Mouse (Mus musculus): ENCODE data around the gene Cdkl3. TPM values are rescaled to one million over a fixed set of nuclear protein-coding genes. Genes with fewer than 3 reads are reported as not detected.

Cdkl3 gene
- polyA plus RNA-seq, 2 experiments = 0.75 to 0.81 TPM

DNA sequence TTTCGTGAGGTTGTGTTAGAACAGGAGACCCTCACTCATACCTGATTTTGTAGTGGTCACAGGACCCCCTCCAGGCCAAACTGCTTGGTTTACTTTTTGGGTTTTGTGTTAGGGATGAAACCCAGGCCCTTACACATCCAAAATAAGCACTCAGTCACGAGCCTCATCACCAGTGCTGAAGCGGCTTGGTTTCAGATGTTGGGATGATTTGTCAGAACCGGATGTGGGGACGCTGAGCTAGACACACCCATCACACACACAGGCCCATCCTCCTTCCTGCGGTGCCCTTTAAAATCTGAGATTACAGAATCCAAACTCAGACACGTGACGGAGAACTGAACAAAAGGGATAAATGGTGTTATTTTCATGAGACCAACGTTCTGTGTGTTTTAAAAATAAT, 35.1 kb upstream of the Cdkl3 start:
- no peak for DNase-seq (ENCODE audit: low read depth in 3 of 3, low spot score in 3 of 3)
- Histone ChIP-seq H3K4me1 (replicated peaks; ENCODE audit: control insufficient read depth in 2 of 2, insufficient read depth in 2 of 2, low read length in 1 of 2) (peaks cover 5 to 13% of the 10 kb centered on the region in 2 experiments; a peak in 3 of 4 replicates), H3K9ac (replicated peaks) (no peak overlapping the region), H3K36me3 (replicated peaks; ENCODE audit: control insufficient read depth, insufficient read depth, low read depth) (peaks cover 31% of the 10 kb centered on the region), H3K4me3 (ENCODE audit: insufficient read depth in 1 of 2, low read depth in 2 of 2, low read length in 2 of 2) (0 out of 4 replicates have a peak overlapping the region, but pooled peaks of 1 of the 2 experiments have one; percentile 5), H3K9me3 (ENCODE audit: control insufficient read depth, low read length) (no peaks in the 10 kb centered on the region), H3K4me2 (ENCODE audit: low read depth) (peak overlapping the region; percentile 89), H3K27me3 (ENCODE audit: control insufficient read depth, insufficient read depth, low read length) (no peaks in the 10 kb centered on the region), H3K27ac (no peak overlapping the region)
- no peak for ATAC-seq (ENCODE audit: insufficient read depth)
- no peak for TF ChIP-seq CTCF (IDR thresholded peaks at IDR 0.05; ENCODE audit: low read depth)
- TF ChIP-seq EP300 (IDR thresholded peaks at IDR 0.05; ENCODE audit: low read depth) = no peak
- WGBS (ENCODE audit: insufficient replicate concordance) = 65% methylated on average over 9 of the region's 9 CpGs

DNA sequence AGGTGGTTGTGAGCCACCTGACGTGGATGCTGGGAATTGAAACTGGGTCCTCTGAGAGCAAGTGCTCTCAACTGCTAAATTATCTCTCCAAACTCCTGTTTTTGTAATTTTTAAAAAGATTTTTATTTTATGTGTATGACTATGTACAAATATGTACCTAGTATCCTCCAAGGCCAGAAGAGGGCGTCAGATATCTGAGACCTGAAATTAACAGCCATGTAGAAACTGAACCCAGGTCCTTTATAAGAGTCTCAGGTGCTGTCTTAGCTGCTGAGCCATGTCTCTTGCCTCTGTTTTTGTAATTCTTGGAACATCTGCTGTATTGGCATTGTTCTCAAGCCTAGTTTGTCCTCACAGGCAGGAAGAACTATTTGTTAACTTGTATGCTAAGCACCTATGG, 34.5 kb upstream of the Cdkl3 start:
- ATAC-seq (ENCODE audit: insufficient read depth) (no peak), DNase-seq (ENCODE audit: low read depth in 3 of 3, low spot score in 3 of 3) (no peak)
- H3K4me2 ChIP-seq (ENCODE audit: low read depth) = no peak overlapping the region
- H3K4me1 ChIP-seq (replicated peaks; ENCODE audit: control insufficient read depth in 2 of 2, insufficient read depth in 2 of 2, low read length in 1 of 2) = peaks cover 5 to 13% of the 10 kb centered on the region in 2 experiments; a peak in 3 of 4 replicates
- no peak overlapping the region for H3K4me3 ChIP-seq (ENCODE audit: insufficient read depth in 1 of 2, low read depth in 2 of 2, low read length in 2 of 2)
- H3K27me3 ChIP-seq (ENCODE audit: control insufficient read depth, insufficient read depth, low read length) = no peaks in the 10 kb centered on the region
- TF ChIP-seq EP300 (IDR thresholded peaks at IDR 0.05; ENCODE audit: low read depth) (no peak), CTCF (IDR thresholded peaks at IDR 0.05; ENCODE audit: low read depth) (no peak)
- no peak overlapping the region for H3K27ac ChIP-seq
- WGBS (ENCODE audit: insufficient replicate concordance) = 84% methylated on average over 2 of the region's 2 CpGs
- no peak overlapping the region for H3K9ac ChIP-seq (replicated peaks)
- no peaks in the 10 kb centered on the region for H3K9me3 ChIP-seq (ENCODE audit: control insufficient read depth, low read length)
- H3K36me3 ChIP-seq (replicated peaks; ENCODE audit: control insufficient read depth, insufficient read depth, low read depth) = peaks cover 31% of the 10 kb centered on the region

DNA sequence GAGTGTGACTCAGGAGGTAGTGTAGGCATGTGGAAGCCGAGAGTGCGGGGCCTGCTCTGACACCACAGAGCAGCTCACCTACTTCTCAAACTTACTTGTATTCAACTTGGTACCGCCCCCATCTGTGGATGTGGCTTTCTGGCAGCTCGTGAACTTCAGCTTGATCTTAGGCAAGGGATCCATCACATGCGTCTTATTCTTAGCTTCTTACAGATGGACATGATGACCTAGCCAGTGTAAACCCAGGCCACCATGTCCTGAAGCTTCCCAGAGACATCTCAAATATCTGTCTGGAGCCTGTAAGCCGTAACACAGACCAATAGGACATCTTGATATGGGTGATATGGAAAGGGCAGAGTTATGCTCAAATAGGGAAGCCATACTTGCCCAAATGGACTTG, 32.4 kb upstream of the Cdkl3 start:
- H3K9me3 ChIP-seq (ENCODE audit: control insufficient read depth, low read length) = no peaks in the 10 kb centered on the region
- no peak for ATAC-seq (ENCODE audit: insufficient read depth)
- no peak for DNase-seq (ENCODE audit: low read depth in 3 of 3, low spot score in 3 of 3)
- TF ChIP-seq EP300 (IDR thresholded peaks at IDR 0.05; ENCODE audit: low read depth) (no peak), CTCF (IDR thresholded peaks at IDR 0.05; ENCODE audit: low read depth) (no peak)
- H3K36me3 ChIP-seq (replicated peaks; ENCODE audit: control insufficient read depth, insufficient read depth, low read depth) = peaks cover 33% of the 10 kb centered on the region
- 84% methylated on average over 6 of the region's 6 CpGs for WGBS (ENCODE audit: insufficient replicate concordance)
- H3K27me3 ChIP-seq (ENCODE audit: control insufficient read depth, insufficient read depth, low read length) = no peaks in the 10 kb centered on the region
- H3K4me3 ChIP-seq (ENCODE audit: insufficient read depth in 1 of 2, low read depth in 2 of 2, low read length in 2 of 2) = no peak overlapping the region
- peaks cover 5 to 13% of the 10 kb centered on the region in 2 experiments; a peak in 3 of 4 replicates for H3K4me1 ChIP-seq (replicated peaks; ENCODE audit: control insufficient read depth in 2 of 2, insufficient read depth in 2 of 2, low read length in 1 of 2)
- no peak overlapping the region for H3K4me2 ChIP-seq (ENCODE audit: low read depth)
- H3K27ac ChIP-seq = no peak overlapping the region
- H3K9ac ChIP-seq (replicated peaks) = no peak overlapping the region

DNA sequence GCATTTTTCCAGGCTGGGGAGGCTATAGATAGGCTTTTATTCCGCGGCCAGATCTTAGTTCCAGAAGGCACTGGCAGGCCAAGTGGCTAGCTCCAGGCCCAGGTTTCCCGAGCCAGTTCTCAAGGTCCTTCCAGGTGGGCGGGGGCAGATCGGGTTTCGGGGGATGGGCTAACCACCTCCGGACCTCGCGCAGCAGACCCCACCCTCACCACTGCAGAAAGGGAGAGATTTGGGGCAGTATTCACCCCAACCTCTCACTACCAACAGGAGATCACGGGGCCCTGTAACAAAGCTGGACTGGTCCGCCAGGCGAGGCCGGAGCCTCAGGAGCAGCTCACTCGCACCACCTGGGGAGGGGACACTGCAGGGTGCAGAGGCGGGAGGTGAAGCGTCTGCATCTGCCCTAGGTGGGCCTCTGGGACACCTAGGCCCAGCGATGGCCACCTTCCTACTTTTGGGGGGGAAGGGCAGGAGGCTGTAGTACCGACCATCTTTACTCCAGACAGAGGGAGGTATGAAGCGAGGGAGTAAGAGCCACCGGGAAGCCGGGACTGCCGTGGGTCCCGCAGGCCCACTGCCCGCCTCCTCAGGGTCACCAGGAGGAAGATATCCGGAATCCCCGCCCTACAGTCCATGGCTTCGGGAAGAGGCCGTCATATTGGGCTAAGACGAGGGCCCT, 4.3 kb upstream of the Cdkl3 start:
- peak overlapping the region; percentile 90 for H3K4me2 ChIP-seq (ENCODE audit: low read depth)
- peaks cover 27% of the 10 kb centered on the region for H3K36me3 ChIP-seq (replicated peaks; ENCODE audit: control insufficient read depth, insufficient read depth, low read depth)
- peak overlapping the region; percentile 90 to 98 for H3K4me3 ChIP-seq (ENCODE audit: insufficient read depth in 1 of 2, low read depth in 2 of 2, low read length in 2 of 2)
- H3K4me1 ChIP-seq (replicated peaks; ENCODE audit: control insufficient read depth in 2 of 2, insufficient read depth in 2 of 2, low read length in 1 of 2) = peaks cover 12 to 17% of the 10 kb centered on the region in 2 experiments
- peak; percentile 24 to 33 (median 30) for DNase-seq (ENCODE audit: low read depth in 3 of 3, low spot score in 3 of 3)
- under 1% methylated on average over 29 of the region's 29 CpGs for WGBS (ENCODE audit: insufficient replicate concordance)
- TF ChIP-seq CTCF (IDR thresholded peaks at IDR 0.05; ENCODE audit: low read depth) = 0 out of 2 replicates have a peak, but pooled peaks have one; percentile 23
- no peak for TF ChIP-seq EP300 (IDR thresholded peaks at IDR 0.05; ENCODE audit: low read depth)
- ATAC-seq (ENCODE audit: insufficient read depth) = peak; percentile 42
- H3K27ac ChIP-seq = peak overlapping the region; percentile 89
- H3K9ac ChIP-seq (replicated peaks) = peak overlapping the region; percentile 94
- H3K27me3 ChIP-seq (ENCODE audit: control insufficient read depth, insufficient read depth, low read length) = no peaks in the 10 kb centered on the region
- no peaks in the 10 kb centered on the region for H3K9me3 ChIP-seq (ENCODE audit: control insufficient read depth, low read length)

DNA sequence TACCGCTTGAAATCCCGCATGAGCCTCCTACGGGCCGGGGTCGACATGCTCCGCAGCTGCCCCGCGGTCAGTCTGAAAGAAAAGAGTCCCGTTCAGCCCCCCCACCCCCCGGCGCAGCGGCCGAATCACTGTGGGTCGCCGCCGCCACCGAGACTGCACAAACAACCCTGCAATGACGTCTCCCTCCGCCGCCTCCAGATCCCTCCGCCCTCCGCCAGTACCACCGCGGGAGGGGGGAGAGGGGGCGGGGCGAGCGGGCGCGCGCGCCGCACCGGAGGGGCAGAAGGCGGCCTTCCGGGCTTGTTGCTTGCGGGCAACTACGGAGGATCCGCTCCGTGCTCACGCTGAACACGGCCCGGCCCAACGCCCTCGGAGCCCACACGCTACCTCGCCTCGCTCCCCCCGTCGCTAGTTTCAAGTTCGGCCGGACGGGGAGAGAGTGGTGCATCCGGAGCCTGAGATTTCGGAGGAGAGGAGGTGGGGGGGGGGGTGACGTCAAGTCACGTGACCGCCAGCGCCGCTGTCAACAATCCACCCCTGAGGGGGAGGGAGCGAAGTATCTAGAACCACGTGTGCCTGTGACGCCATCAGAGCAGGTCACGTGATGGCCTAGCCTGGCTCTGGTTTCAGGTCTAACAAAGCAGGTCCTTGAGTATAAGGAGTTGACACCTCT, 3.6 kb upstream of the Cdkl3 start, which contains the start of gene Ube2b:
Ube2b (minus strand) TSS at position 473 of the 673 bp plus-strand sequence.
- peaks cover 12 to 18% of the 10 kb centered on the region in 2 experiments for H3K4me1 ChIP-seq (replicated peaks; ENCODE audit: control insufficient read depth in 2 of 2, insufficient read depth in 2 of 2, low read length in 1 of 2)
- WGBS (ENCODE audit: insufficient replicate concordance) = 0% methylated on average over 62 of the region's 63 CpGs
- peak within 1 kb of the TSS; percentile 89 for H3K27ac ChIP-seq
- H3K36me3 ChIP-seq (replicated peaks; ENCODE audit: control insufficient read depth, insufficient read depth, low read depth) = peaks cover 20% of the 10 kb centered on the region
- no peaks in the 10 kb centered on the region for H3K9me3 ChIP-seq (ENCODE audit: control insufficient read depth, low read length)
- ATAC-seq (ENCODE audit: insufficient read depth) (peak; percentile 84), DNase-seq (ENCODE audit: low read depth in 3 of 3, low spot score in 3 of 3) (peak; percentile 96)
- H3K4me2 ChIP-seq (ENCODE audit: low read depth) = peak within 1 kb of the TSS; percentile 90
- no peaks in the 10 kb centered on the region for H3K27me3 ChIP-seq (ENCODE audit: control insufficient read depth, insufficient read depth, low read length)
- peak within 1 kb of the TSS; percentile 90 to 98 for H3K4me3 ChIP-seq (ENCODE audit: insufficient read depth in 1 of 2, low read depth in 2 of 2, low read length in 2 of 2)
- TF ChIP-seq EP300 (IDR thresholded peaks at IDR 0.05; ENCODE audit: low read depth) (peak; percentile 55; the same call in 1 of the 2 replicates), CTCF (IDR thresholded peaks at IDR 0.05; ENCODE audit: low read depth) (no peak)
- peak within 1 kb of the TSS; percentile 94 for H3K9ac ChIP-seq (replicated peaks)

All from liver, embryonic 14.5 days (tissue).